Mouse (Mus musculus) olfactory bulb, adult 2 months (tissue): Measurements from ENCODE around the gene Idh2.

Source experiments
- CTCF ChIP-seq: fragments of 200-500 bp; IDR thresholded peaks from 2 replicates; pipeline ENCODE4 v1.5.1; 2012; ENCODE audit warnings: low read depth, mild to moderate bottlenecking, low read length, moderate library complexity; ENCODE audit not compliant: insufficient read depth
- POLR2A ChIP-seq: fragments of 200-500 bp; IDR thresholded peaks from 2 replicates; pipeline ENCODE4 v1.6.1; 2012; ENCODE audit warnings: mild to moderate bottlenecking, low read depth, low read length, moderate library complexity; ENCODE audit not compliant: insufficient read depth

DNA sequence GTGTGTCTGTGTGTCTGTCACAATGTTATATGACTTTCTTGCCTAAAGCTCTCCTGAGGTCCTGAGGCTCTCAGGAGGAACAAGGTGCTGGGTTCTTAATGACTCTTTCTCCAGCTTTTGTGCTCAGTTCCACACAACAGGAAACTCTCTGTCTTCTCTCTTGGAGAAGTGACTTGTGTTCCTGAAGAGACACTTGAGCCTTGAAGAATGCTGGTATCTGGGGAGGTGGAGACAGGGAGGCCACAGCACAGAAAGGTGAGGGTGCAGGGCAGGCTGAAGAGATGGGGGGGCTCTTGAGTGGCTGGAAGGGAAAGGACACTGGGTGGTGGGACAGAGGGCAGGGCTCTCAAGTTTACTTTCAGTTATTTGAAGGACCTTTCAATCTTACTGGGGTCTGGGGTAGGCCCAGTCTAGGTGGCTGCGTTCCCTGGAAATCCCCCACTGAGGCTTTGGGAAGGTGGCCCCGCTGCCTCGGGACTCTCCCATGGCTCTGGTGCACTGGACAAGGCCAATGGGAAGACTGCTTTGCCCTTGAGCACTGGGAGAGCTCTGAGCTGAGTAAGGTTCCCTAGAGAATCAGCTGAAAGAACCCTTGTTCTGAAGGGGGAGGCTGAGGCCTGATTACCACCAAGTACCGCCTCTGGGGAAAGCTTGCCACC lies 56.7 kb downstream of the Idh2 start:
- TF ChIP-seq CTCF (no peak), POLR2A (no peak)
